Mouse (Mus musculus): Measurements from ENCODE around the gene Pafah1b3. TPM values are rescaled to one million over a fixed set of nuclear protein-coding genes. Genes with fewer than 3 reads are reported as not detected.

Pafah1b3 gene
- total RNA-seq, 2 experiments from 2014 or later, result 5.1 to 5.6 TPM

GRCm38 (mm10) chr7:25308702-25309318 is 11.0 kb upstream of the Pafah1b3 start:
- no peak for DNase-seq
- intact Hi-C loops (cut with DNase I), result no loop called here

GRCm38 (mm10) chr7:25306614-25306996 is 8.8 kb upstream of the Pafah1b3 start:
- intact Hi-C loops (cut with DNase I), result no loop called here
- no peak for DNase-seq

GRCm38 (mm10) chr7:25305956-25306613 is 8.3 kb upstream of the Pafah1b3 start, which contains the start of gene Tmem145:
Tmem145 (plus strand) TSS chr7:25306106.
- intact Hi-C loops (cut with DNase I), result no loop called here
- DNase-seq, result peak; percentile 51 to 68

GRCm38 (mm10) chr7:25305481-25305880 is 7.7 kb upstream of the Pafah1b3 start:
- intact Hi-C loops (cut with DNase I), result no loop called here
- DNase-seq, result no peak

- DNase-seq, result no peak
- intact Hi-C loops (cut with DNase I), result no loop called here
Measured at GRCm38 (mm10) chr7:25303685-25304006, 5.9 kb upstream of the Pafah1b3 start.

- no peak for DNase-seq
- intact Hi-C loops (cut with DNase I), result no loop called here
Measured at GRCm38 (mm10) chr7:25303003-25303684, 5.4 kb upstream of the Pafah1b3 start.

GRCm38 (mm10) chr7:25301063-25301462 is 3.3 kb upstream of the Pafah1b3 start, which contains the start of gene Prr19:
Prr19 (plus strand) TSS chr7:25301411.
- intact Hi-C loops (cut with DNase I), result no loop called here
- no peak for DNase-seq

- no peak for DNase-seq
- intact Hi-C loops (cut with DNase I), result no loop called here
Measured at GRCm38 (mm10) chr7:25296945-25297453, 787 bp downstream of the Pafah1b3 start.

GRCm38 (mm10) chr7:25294960-25295722 is 2.6 kb downstream of the Pafah1b3 start:
- DNase-seq, result no peak

GRCm38 (mm10) chr7:25294495-25294894 is 3.3 kb downstream of the Pafah1b3 start:
- intact Hi-C loops (cut with DNase I), result no loop called here
- no peak for DNase-seq

More at GRCm38 (mm10) chr7:25294960-25295722, 2.6 kb downstream of the Pafah1b3 start:
- intact Hi-C loops (cut with DNase I), result no loop called here

GRCm38 (mm10) chr7:25293191-25293739 is 4.5 kb downstream of the Pafah1b3 start:
- intact Hi-C loops (cut with DNase I), result no loop called here
- no peak for DNase-seq

GRCm38 (mm10) chr7:25292107-25292506 is 5.7 kb downstream of the Pafah1b3 start:
- no peak for DNase-seq
- intact Hi-C loops (cut with DNase I), result no loop called here

- intact Hi-C loops (cut with DNase I), result no loop called here
- DNase-seq, result peak; percentile 52 to 65
Measured at GRCm38 (mm10) chr7:25290911-25291310, 6.9 kb downstream of the Pafah1b3 start.

- intact Hi-C loops (cut with DNase I), result no loop called here
- no peak for DNase-seq
Measured at GRCm38 (mm10) chr7:25290463-25290862, 7.3 kb downstream of the Pafah1b3 start.

- intact Hi-C loops (cut with DNase I), result no loop called here
- no peak for DNase-seq
Measured at GRCm38 (mm10) chr7:25289925-25290324, 7.9 kb downstream of the Pafah1b3 start.

- intact Hi-C loops (cut with DNase I), result no loop called here
- no peak for DNase-seq
Measured at GRCm38 (mm10) chr7:25288721-25289120, 9.1 kb downstream of the Pafah1b3 start.

- intact Hi-C loops (cut with DNase I), result no loop called here
- DNase-seq, result no peak
Measured at GRCm38 (mm10) chr7:25288011-25288410, 9.8 kb downstream of the Pafah1b3 start.

- intact Hi-C loops (cut with DNase I), result no loop called here
- no peak for DNase-seq
Measured at GRCm38 (mm10) chr7:25286989-25287388, 10.8 kb downstream of the Pafah1b3 start.

- intact Hi-C loops (cut with DNase I), result no loop called here
Measured at GRCm38 (mm10) chr7:25285511-25286238, 12.1 kb downstream of the Pafah1b3 start.

GRCm38 (mm10) chr7:25284766-25285165 is 13.0 kb downstream of the Pafah1b3 start:
- intact Hi-C loops (cut with DNase I), result loop anchor here (5.0 kb wide), 1 partner anchor 103 kb away; no protein-coding TSS in a partner anchor

More at GRCm38 (mm10) chr7:25285511-25286238, 12.1 kb downstream of the Pafah1b3 start:
- no peak for DNase-seq

More at GRCm38 (mm10) chr7:25284766-25285165, 13.0 kb downstream of the Pafah1b3 start:
- no peak for DNase-seq
